Mouse (Mus musculus): ENCODE results near the gene Gm47996. TPM values are rescaled to one million over a fixed set of nuclear protein-coding genes. Genes with fewer than 3 reads are reported as not detected.
"Not testable (repeated sequence)": the region's sequence is repeated elsewhere in the genome, so short reads cannot be mapped to it uniquely, and the experiment has no call there.

Gm47996 gene
- polyA plus RNA-seq, 1 experiment from 2014 or later = not detected

DNA sequence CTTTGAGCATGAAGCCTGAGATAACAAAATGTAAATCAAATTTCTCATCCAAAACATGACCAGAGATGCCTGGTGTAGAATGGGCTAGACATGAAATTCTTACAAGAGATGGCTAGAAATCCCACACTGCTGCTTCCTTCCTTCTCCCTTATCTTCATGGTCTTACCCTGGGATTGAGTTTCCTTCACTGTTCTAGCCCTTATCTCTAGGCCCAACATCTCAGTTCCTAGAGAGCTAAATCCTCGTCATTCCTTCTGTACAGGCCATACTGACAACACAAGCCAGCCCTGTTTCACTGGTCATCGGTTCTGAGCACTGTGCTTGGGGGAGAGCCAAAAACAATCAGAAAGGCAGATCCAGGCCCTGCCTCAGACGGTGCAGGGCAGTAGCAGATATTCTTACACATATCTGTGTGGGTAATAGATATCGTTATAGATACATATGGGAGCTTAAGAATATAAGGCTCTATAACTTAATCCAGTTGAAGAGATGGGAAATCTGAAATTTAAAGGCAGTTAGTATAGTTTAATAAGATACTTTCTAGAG, 23.0 kb upstream of the Gm47996 start:
- H3K27me3 ChIP-seq; H3K4me2 ChIP-seq (replicated peaks); H3K4me3 ChIP-seq; H3K27ac ChIP-seq; H3K36me3 ChIP-seq; H3K9ac ChIP-seq; ATAC-seq (ENCODE audit: insufficient number of reproducible peaks, insufficient read depth, low FRiP score, low TSS enrichment); H3K9me3 ChIP-seq; H3K4me1 ChIP-seq: not testable (repeated sequence)
- 78% methylated on average over 4 of the region's 4 CpGs for WGBS

DNA sequence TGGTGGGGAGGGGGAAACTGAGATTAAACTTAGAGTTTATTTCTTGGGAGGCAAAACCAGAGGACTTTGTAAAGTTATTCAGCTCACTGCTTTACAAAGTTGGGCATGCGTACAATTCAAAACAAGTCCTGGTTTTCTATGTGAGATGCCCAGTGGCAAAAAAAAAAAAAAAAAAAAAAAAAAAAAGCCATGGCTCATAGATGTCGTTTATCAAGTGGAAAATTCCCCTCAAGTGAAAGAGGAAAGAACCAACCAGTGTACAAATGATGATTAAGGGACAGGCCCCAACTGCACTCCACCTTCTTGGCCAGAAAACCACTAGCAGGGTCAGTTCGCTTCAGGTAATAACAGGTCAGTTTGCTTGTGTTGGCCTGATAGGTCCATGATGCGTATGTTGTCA, 21.5 kb upstream of the Gm47996 start:
- no peaks in the 10 kb centered on the region for H3K4me1 ChIP-seq
- H3K9ac ChIP-seq = no peak overlapping the region
- no peaks in the 10 kb centered on the region for H3K27me3 ChIP-seq
- H3K9me3 ChIP-seq = no peaks in the 10 kb centered on the region
- H3K4me2 ChIP-seq (replicated peaks) = no peak overlapping the region
- no peaks in the 10 kb centered on the region for H3K36me3 ChIP-seq
- H3K4me3 ChIP-seq = no peak overlapping the region
- WGBS = 88% methylated on average over 4 of the region's 4 CpGs
- no peak overlapping the region for H3K27ac ChIP-seq
- ATAC-seq (ENCODE audit: insufficient number of reproducible peaks, insufficient read depth, low FRiP score, low TSS enrichment) = no peak

DNA sequence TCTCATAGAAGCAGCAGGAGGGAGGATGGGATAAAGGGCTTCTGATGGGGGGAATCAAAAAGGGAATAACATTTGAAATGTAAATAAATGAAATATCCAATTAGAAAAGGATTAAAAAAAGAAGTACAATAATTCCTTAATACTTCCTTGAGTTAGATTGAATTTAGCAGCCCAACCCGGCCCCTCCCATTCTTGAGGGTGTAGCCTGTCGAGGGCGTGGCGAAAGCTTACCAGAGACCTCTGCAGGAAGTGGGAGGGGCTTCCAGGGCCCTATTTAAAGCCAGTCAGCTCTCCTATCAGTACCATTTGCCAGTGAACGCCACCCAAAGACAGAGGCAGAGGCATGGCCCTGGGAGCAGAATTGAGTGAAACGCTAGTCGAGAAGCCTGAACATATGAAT, 17.9 kb upstream of the Gm47996 start, which contains the start of gene Gm8947:
TSS of gene Gm8947 (plus strand) at position 302 of the 400 bp plus-strand sequence.
- not testable (repeated sequence) for H3K4me3 ChIP-seq

DNA sequence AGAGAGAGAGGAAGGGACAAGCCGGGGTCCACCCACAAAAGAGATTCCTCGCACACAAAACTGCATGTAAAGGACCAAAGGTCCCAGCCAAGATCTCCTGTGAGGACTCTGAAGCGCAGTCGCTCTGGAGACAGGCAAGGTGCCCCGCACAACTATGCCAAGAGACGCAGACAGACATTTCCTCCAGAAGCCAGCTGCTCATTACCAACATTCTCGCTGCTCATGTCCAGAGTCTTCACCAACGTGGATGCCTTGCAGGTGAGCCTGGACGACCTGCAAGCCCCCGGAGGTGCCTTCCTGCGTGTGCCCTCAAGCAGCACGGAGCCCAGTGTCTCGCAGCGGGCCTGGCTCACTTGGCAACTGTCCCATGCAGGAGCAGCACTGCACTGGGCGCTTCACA, 17.2 kb upstream of the Gm47996 start:
- H3K9ac ChIP-seq; H3K9me3 ChIP-seq; H3K4me1 ChIP-seq; H3K36me3 ChIP-seq; H3K4me2 ChIP-seq (replicated peaks); ATAC-seq (ENCODE audit: insufficient number of reproducible peaks, insufficient read depth, low FRiP score, low TSS enrichment); H3K4me3 ChIP-seq; H3K27ac ChIP-seq; H3K27me3 ChIP-seq: not testable (repeated sequence)
- WGBS = 91% methylated on average over 15 of the region's 15 CpGs

More for the DNA sequence above, 17.9 kb upstream of the Gm47996 start, which contains the start of gene Gm8947:
- WGBS = 83% methylated on average over 3 of the region's 7 CpGs
- H3K27ac ChIP-seq; H3K4me1 ChIP-seq; H3K4me2 ChIP-seq (replicated peaks); H3K27me3 ChIP-seq; ATAC-seq (ENCODE audit: insufficient number of reproducible peaks, insufficient read depth, low FRiP score, low TSS enrichment); H3K9ac ChIP-seq; H3K9me3 ChIP-seq; H3K36me3 ChIP-seq: not testable (repeated sequence)

DNA sequence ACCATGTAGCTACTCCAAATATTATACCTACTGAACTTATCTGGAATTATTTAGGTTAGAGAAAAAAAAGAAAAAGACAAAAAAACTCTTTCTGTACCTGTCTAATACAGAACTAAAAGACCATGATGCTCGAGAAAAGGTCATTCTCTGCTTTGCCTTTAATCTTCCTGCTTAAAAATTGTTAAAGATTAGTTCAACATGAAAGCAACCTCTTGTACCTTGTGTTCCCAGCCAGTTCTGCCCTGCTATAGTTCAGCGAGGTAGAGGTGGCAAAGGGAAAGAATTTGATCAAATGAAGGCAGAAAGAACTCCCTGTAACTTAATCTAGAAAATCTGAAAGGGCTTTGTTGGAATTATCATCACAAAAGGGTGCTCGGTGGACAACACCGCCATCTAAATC, 13.9 kb upstream of the Gm47996 start:
- H3K36me3 ChIP-seq; H3K27ac ChIP-seq; H3K4me2 ChIP-seq (replicated peaks); H3K9ac ChIP-seq; H3K27me3 ChIP-seq; H3K4me3 ChIP-seq; H3K4me1 ChIP-seq; ATAC-seq (ENCODE audit: insufficient number of reproducible peaks, insufficient read depth, low FRiP score, low TSS enrichment); H3K9me3 ChIP-seq: not testable (repeated sequence)
- WGBS = 69% methylated on average over 4 of the region's 4 CpGs

- not testable (repeated sequence) for H3K36me3 ChIP-seq; H3K4me2 ChIP-seq (replicated peaks); ATAC-seq (ENCODE audit: insufficient number of reproducible peaks, insufficient read depth, low FRiP score, low TSS enrichment); H3K4me1 ChIP-seq; H3K4me3 ChIP-seq; H3K9me3 ChIP-seq; H3K27me3 ChIP-seq; H3K9ac ChIP-seq; H3K27ac ChIP-seq
- WGBS = 71% methylated on average over 3 of the region's 3 CpGs
Measured at GRCm38 (mm10) chr1:151196690-151197089, 13.2 kb upstream of the Gm47996 start.

DNA sequence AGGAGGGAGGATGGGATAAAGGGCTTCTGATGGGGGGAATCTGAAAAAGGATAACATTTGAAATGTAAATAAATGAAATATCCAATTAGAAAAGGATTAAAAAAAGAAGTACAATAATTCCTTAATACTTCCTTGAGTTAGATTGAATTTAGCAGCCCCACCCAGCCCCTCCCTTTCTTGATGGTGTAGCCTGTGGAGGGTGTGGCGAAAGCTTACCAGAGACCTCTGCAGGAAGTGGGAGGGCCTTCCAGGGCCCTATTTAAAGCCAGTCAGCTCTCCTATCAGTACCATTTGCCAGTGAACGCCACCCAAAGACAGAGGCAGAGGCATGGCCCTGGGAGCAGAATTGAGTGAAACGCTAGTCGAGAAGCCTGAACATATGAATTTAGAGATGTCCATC, 11.8 kb upstream of the Gm47996 start, which contains the start of gene Gm47995:
TSS of gene Gm47995 (plus strand) at position 329 of the 400 bp plus-strand sequence.
- ATAC-seq (ENCODE audit: insufficient number of reproducible peaks, insufficient read depth, low FRiP score, low TSS enrichment); H3K36me3 ChIP-seq; H3K4me3 ChIP-seq; H3K4me1 ChIP-seq; H3K27me3 ChIP-seq; H3K9me3 ChIP-seq; H3K27ac ChIP-seq; H3K9ac ChIP-seq; H3K4me2 ChIP-seq (replicated peaks): not testable (repeated sequence)
- 90% methylated on average over 3 of the region's 4 CpGs for WGBS

- not testable (repeated sequence) for H3K36me3 ChIP-seq; H3K4me2 ChIP-seq (replicated peaks); H3K9me3 ChIP-seq; ATAC-seq (ENCODE audit: insufficient number of reproducible peaks, insufficient read depth, low FRiP score, low TSS enrichment); H3K27ac ChIP-seq; H3K27me3 ChIP-seq; H3K4me3 ChIP-seq; H3K4me1 ChIP-seq; H3K9ac ChIP-seq
Measured at GRCm38 (mm10) chr1:151200620-151201019, 9.3 kb upstream of the Gm47996 start.

DNA sequence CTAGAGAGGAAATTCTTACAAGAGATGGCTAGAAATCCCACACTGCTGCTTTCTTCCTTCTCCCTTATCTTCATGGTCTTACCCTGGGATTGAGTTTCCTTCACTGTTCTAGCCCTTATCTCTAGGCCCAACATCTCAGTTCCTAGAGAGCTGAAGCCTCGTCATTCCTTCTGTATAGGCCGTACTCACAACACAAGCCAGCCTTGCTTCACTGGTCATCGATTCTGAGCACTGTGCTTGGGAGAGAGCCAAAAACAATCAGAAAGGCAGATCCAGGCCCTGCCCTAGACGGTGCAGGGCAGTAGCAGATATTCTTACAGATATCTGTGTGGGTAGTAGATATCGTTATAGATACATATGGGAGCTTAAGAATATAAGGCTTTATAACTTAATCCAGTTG, 7.2 kb upstream of the Gm47996 start:
- H3K9ac ChIP-seq; H3K9me3 ChIP-seq; H3K4me3 ChIP-seq; H3K4me1 ChIP-seq; H3K4me2 ChIP-seq (replicated peaks); H3K27me3 ChIP-seq; ATAC-seq (ENCODE audit: insufficient number of reproducible peaks, insufficient read depth, low FRiP score, low TSS enrichment); H3K27ac ChIP-seq; H3K36me3 ChIP-seq: not testable (repeated sequence)
- 74% methylated on average over 3 of the region's 5 CpGs for WGBS

DNA sequence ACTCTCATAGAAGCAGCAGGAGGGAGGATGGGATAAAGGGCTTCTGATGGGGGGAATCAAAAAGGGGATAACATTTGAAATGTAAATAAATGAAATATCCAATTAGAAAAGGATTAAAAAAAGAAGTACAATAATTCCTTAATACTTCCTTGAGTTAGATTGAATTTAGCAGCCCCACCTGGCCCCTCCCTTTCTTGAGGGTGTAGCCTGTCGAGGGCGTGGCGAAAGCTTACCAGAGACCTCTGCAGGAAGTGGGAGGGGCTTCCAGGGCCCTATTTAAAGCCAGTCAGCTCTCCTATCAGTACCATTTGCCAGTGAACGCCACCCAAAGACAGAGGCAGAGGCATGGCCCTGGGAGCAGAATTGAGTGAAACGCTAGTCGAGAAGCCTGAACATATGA, 6.1 kb upstream of the Gm47996 start, which contains the start of gene 3110040M04Rik:
TSS of gene 3110040M04Rik (plus strand) at position 304 of the 400 bp plus-strand sequence.
- H3K4me2 ChIP-seq (replicated peaks); H3K27ac ChIP-seq; H3K9me3 ChIP-seq; ATAC-seq (ENCODE audit: insufficient number of reproducible peaks, insufficient read depth, low FRiP score, low TSS enrichment); H3K4me1 ChIP-seq; H3K9ac ChIP-seq; H3K4me3 ChIP-seq; H3K27me3 ChIP-seq; H3K36me3 ChIP-seq: not testable (repeated sequence)
- no CpG with 5 or more reads among the region's 6 CpGs for WGBS

DNA sequence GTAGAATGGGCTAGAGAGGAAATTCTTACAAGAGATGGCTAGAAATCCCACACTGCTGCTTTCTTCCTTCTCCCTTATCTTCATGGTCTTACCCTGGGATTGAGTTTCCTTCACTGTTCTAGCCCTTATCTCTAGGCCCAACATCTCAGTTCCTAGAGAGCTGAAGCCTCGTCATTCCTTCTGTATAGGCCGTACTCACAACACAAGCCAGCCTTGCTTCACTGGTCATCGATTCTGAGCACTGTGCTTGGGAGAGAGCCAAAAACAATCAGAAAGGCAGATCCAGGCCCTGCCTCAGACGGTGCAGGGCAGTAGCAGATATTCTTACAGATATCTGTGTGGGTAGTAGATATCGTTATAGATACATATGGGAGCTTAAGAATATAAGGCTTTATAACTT, 1.4 kb upstream of the Gm47996 start:
- H3K36me3 ChIP-seq; H3K4me3 ChIP-seq; H3K9ac ChIP-seq; H3K27me3 ChIP-seq; H3K4me2 ChIP-seq (replicated peaks); H3K27ac ChIP-seq; H3K4me1 ChIP-seq; ATAC-seq (ENCODE audit: insufficient number of reproducible peaks, insufficient read depth, low FRiP score, low TSS enrichment); H3K9me3 ChIP-seq: not testable (repeated sequence)
- WGBS = 76% methylated on average over 4 of the region's 5 CpGs

- not testable (repeated sequence) for H3K9ac ChIP-seq; H3K36me3 ChIP-seq; H3K27me3 ChIP-seq; H3K27ac ChIP-seq; ATAC-seq (ENCODE audit: insufficient number of reproducible peaks, insufficient read depth, low FRiP score, low TSS enrichment); H3K4me3 ChIP-seq; H3K4me1 ChIP-seq; H3K4me2 ChIP-seq (replicated peaks); H3K9me3 ChIP-seq
Measured at GRCm38 (mm10) chr1:151208944-151209343, 987 bp upstream of the Gm47996 start.

GRCm38 (mm10) chr1:151211666-151212065, 1.7 kb downstream of the Gm47996 start:
- not testable (repeated sequence) for ATAC-seq (ENCODE audit: insufficient number of reproducible peaks, insufficient read depth, low FRiP score, low TSS enrichment); H3K4me3 ChIP-seq; H3K4me1 ChIP-seq; H3K4me2 ChIP-seq (replicated peaks); H3K36me3 ChIP-seq; H3K9ac ChIP-seq; H3K9me3 ChIP-seq; H3K27ac ChIP-seq; H3K27me3 ChIP-seq
- WGBS = 90% methylated on average over 5 of the region's 5 CpGs

Data from embryonic facial prominence, embryonic 12.5 days (tissue).